Mouse (Mus musculus) hindbrain, embryonic 14.5 days (tissue): ENCODE measurements around the gene Prkca. TPM values are rescaled to one million over a fixed set of nuclear protein-coding genes. Genes with fewer than 3 reads are reported as not detected.
A peak's percentile ranks its signal among the peaks of the same experiment; 100 is the strongest.

Experiments used
- ATAC-seq: fragments of 200-750 bp; cut with Nextera tagmentation; 2 replicates; pipeline ENCODE4 v1.8.0; 2017; ENCODE audit warnings: moderate number of reproducible peaks, mild to moderate bottlenecking, moderate TSS enrichment, moderate library complexity; ENCODE audit not compliant: low FRiP score
- DNase-seq: peaks from one replicate; pipeline ENCODE4 v3.0.0-alpha.2; 2015; ENCODE audit warnings: low spot score
- H3K27ac ChIP-seq: fragments of 300-500 bp; sonication (generic); 2 replicates; pipeline ENCODE4 v1.5.1; 2014; ENCODE audit warnings: mild to moderate bottlenecking, moderate library complexity
- H3K27me3 ChIP-seq: fragments of 300-500 bp; sonication (generic); 2 replicates; pipeline ENCODE4 v1.6.1; 2014; ENCODE audit warnings: mild to moderate bottlenecking, low read length, mixed read lengths; ENCODE audit not compliant: control insufficient read depth, insufficient read depth
- H3K36me3 ChIP-seq: fragments of 300-500 bp; sonication (generic); replicated peaks from 2 replicates; pipeline ENCODE4 v1.6.1; 2014; ENCODE audit not compliant: control insufficient read depth, insufficient read depth
- H3K4me1 ChIP-seq: fragments of 300-500 bp; sonication (generic); replicated peaks from 2 replicates; pipeline ENCODE4 v1.6.1; 2014; ENCODE audit warnings: antibody characterized with exemption, low read length, mixed read lengths; ENCODE audit not compliant: control insufficient read depth, insufficient read depth
- H3K4me2 ChIP-seq: fragments of 300-500 bp; sonication (generic); replicated peaks from 2 replicates; pipeline ENCODE4 v1.6.1; 2014; ENCODE audit warnings: mild to moderate bottlenecking, moderate library complexity
- H3K4me3 ChIP-seq: fragments of 300-500 bp; sonication (generic); replicated peaks from 2 replicates; pipeline ENCODE4 v1.5.1; 2014; ENCODE audit warnings: mild to moderate bottlenecking, low read length
- H3K9ac ChIP-seq: fragments of 300-500 bp; sonication (generic); 2 replicates; pipeline ENCODE4 v1.6.1; 2014
- H3K9me3 ChIP-seq: fragments of 300-500 bp; sonication (generic); 2 replicates; pipeline ENCODE4 v1.6.1; 2016; ENCODE audit warnings: low read length; ENCODE audit not compliant: control insufficient read depth
- WGBS: fragments of 180-500 bp; shearing (Covaris S2); extraction: QIAGEN DNeasy Blood & Tissue Kit; methylation state at CpG from one replicate; pipeline ENCODE4 v1.1.7; 2014; 5-methylcytosine and 5-hydroxymethylcytosine counted together
- polyA plus RNA-seq: library from polyadenylated mRNA; unstranded; fragments of >200 nt; fragmentation: Nextera tagmentation; extraction: Ambion mirVana; gene quantifications from 2 replicates; pipeline ENCODE4 v1.2.1, GENCODE M21; 2014

Prkca gene
- polyA plus RNA-seq: 9.1 and 9.7 TPM in 2 replicates

DNA sequence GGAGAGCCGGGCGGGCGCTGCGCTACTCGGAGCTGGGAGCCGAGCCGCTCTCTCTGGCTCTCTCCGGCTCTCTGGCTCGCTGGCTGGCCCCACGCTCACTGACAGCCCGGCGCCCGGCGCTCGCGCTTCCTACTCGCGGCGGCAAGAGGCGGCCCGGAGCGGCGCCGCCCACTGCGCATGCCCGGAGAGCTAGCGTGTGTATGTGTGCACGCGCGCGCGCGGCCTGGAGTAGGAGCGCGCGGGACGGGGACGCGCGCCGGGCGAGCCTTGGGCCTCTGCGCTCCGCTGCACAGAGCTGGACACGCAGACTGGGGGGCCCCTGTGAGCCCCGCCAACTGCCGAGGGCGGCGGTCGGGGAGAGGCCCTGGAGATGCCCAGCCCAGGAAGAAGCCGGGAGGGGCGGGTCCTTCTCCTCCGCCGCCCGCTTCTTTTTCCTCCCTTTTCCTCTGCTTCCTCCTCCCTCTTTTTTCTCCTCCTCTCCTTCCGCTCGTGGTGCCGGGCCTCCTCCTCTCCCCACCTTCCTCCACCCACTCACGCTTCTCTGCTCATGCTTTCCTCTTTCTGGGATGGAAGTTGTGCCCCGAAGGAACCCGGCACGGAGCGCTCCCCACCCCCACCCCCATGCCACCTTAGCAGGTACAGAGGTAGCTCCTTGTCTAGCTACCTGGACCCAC lies at the start of gene Prkca:
Gene Prkca, minus strand, starts transcription at position 140 of the 674 bp plus-strand sequence.
- H3K27me3 ChIP-seq: no peaks in the 10 kb centered on the region
- peak; percentile 95 for ATAC-seq
- no peaks in the 10 kb centered on the region for H3K9me3 ChIP-seq
- H3K27ac ChIP-seq: peak within 1 kb of the TSS; percentile 88
- peaks cover 14% of the 10 kb centered on the region for H3K4me1 ChIP-seq
- WGBS: under 1% methylated on average over 49 of the region's 63 CpGs
- H3K4me3 ChIP-seq: peak within 1 kb of the TSS; percentile 71
- H3K4me2 ChIP-seq: peak within 1 kb of the TSS; percentile 98
- peaks cover 6% of the 10 kb centered on the region; the same call in 1 of the 2 replicates for H3K36me3 ChIP-seq
- peak within 1 kb of the TSS; percentile 82 for H3K9ac ChIP-seq
- DNase-seq: peak; percentile 99

DNA sequence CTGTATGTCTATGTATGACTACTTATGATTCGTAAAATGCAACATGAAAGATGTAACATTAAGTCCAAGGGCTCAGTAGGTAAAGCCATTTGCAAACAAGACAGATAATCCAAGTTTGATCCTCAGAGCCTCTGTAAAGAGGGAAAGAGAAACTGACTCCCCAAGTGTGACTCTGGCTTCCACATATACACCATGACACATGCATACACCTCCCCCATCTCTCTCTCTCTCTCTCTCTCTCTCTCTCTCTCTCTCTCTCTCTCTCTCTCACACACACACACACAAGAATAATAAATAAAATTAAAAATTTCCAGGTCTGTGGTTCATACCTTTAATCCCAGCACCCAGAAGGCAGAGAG lies 41.9 kb upstream of the Prkca start:
- Histone ChIP-seq H3K27me3 (no peaks in the 10 kb centered on the region), H3K36me3 (no peaks in the 10 kb centered on the region), H3K27ac (no peak overlapping the region), H3K9ac (no peak overlapping the region), H3K4me2 (no peak overlapping the region), H3K9me3 (no peaks in the 10 kb centered on the region), H3K4me3 (no peak overlapping the region), H3K4me1 (peaks cover 6% of the 10 kb centered on the region)
- peak; percentile 14 for DNase-seq
- no peak for ATAC-seq
- WGBS: 95% methylated on average over 1 of the region's 1 CpGs

DNA sequence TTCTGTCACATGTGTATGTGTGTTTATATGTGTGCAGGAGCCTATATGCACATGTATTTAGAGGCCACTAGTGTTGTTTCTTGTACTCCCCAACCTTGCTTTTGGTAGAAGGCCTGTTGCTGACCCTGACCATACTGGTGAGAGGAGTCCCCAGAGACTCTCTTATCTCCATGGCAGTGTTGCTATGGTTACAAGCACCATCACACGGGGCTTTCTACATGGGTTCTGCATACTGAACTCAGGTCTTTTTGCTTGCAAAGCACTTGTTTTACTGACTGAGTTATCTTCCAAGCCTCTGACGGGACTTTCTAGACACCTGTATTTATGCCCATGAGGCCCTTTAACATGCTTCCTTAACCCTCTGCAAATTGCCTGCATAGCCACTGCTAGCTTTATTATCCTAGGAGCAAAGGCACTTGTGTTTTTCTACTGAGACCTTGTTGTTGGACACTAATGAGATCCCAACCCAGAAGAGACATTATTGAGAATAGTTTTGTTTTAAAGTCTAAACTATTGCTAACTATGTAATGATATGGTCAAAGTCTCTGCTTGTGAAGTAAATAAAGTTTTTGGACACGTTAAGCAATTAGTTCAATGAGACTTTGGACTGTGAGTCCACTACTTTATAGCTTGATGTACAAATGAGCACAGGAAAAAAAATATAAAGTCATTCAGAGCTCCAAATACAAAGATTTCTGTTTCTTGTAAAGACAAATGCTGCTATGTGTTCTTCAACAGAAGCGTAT lies 41.4 kb upstream of the Prkca start:
- Histone ChIP-seq H3K4me3 (no peak overlapping the region), H3K36me3 (no peaks in the 10 kb centered on the region), H3K9ac (no peak overlapping the region), H3K27ac (no peak overlapping the region), H3K9me3 (no peaks in the 10 kb centered on the region), H3K27me3 (no peaks in the 10 kb centered on the region), H3K4me2 (no peak overlapping the region), H3K4me1 (peaks cover 6% of the 10 kb centered on the region)
- DNase-seq (peak; percentile 25), ATAC-seq (no peak)
- 48% methylated on average over 4 of the region's 4 CpGs for WGBS

DNA sequence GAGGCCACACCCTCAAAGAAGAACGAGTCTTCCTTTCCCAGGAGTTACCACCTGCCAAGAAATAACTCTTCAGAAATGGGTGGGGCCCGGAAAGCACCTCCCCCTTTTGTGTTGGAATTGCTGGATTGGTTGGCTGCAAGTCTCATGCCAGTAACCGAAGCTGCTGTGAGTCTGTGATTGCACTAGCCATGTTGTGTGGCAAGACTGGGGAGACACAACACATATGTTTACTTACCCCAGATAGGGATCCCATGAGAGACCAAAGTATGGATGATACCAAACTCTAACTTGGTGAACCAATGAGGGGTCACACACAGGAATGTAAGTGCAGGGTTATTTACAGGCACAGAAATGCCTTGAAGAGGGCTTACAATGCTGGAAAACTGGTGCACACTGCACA lies 38.9 kb upstream of the Prkca start:
- peaks cover 10% of the 10 kb centered on the region for H3K4me1 ChIP-seq
- ATAC-seq: no peak
- no peak overlapping the region for H3K4me3 ChIP-seq
- no peaks in the 10 kb centered on the region for H3K36me3 ChIP-seq
- H3K27me3 ChIP-seq: no peaks in the 10 kb centered on the region
- no peak overlapping the region for H3K27ac ChIP-seq
- H3K9ac ChIP-seq: no peak overlapping the region
- no peak for DNase-seq
- no peaks in the 10 kb centered on the region for H3K9me3 ChIP-seq
- 86% methylated on average over 3 of the region's 3 CpGs for WGBS
- H3K4me2 ChIP-seq: no peak overlapping the region

DNA sequence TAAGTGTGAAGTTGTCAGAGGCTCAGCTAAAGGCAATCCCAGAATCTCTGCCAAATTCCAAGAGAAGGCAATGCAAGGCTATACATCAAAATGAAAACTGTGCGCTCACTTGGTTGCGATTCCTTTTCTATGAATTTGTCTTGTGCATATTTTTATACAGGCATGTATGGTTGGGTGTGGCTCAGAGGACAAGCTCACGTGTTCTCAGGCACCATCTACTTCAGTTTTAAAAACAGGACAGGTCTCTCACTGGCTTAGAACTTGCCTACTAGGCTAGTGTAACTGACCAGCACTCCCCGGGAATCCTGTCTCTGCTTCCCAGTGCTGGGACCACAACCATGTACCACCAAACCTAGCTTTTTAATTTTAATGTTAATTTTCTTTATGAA lies 34.6 kb upstream of the Prkca start:
- Histone ChIP-seq H3K9me3 (no peaks in the 10 kb centered on the region), H3K9ac (no peak overlapping the region), H3K4me1 (peaks cover 6% of the 10 kb centered on the region; the same call in 1 of the 2 replicates), H3K27ac (no peak overlapping the region), H3K4me2 (no peak overlapping the region), H3K4me3 (no peak overlapping the region), H3K27me3 (no peaks in the 10 kb centered on the region), H3K36me3 (no peaks in the 10 kb centered on the region)
- WGBS: 87% methylated on average over 4 of the region's 4 CpGs
- DNase-seq: no peak
- ATAC-seq: no peak

DNA sequence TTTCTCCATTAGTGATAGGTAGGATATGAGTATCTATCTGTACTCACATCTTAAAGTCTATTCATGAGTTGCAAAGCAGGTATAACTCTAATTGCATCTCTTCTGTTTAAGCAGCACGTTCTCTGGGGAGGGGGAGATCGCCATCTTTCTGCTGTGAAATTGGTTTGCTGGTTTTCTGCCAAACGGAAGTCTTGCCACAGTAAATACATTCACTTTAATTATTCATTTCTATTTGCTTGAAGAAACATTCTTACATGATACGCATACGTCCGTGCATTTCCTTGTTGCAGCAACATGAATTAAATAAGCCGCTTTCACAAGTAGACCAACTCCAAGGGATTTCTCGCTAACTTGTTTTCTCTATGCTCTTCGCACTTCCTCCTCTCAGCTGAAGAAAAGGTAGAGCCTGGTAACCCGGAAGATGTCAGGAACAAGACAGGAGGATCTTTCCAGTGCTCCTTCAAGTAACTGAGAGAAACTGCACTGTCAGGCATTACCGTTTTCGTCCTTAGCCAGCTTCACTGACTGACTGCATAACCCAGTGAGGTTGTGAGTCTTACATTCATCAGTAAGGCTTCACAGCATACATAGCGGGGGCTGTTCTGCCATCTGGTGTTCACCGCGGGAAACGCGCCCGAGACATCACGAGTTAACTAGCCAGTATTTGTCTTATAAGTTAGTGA lies 34.1 kb upstream of the Prkca start:
- no peaks in the 10 kb centered on the region for H3K36me3 ChIP-seq
- H3K4me2 ChIP-seq: no peak overlapping the region
- no peaks in the 10 kb centered on the region for H3K9me3 ChIP-seq
- DNase-seq: peak; percentile 93
- WGBS: 34% methylated on average over 19 of the region's 19 CpGs
- ATAC-seq: peak; percentile 79
- H3K4me3 ChIP-seq: no peak overlapping the region
- H3K27ac ChIP-seq: no peak overlapping the region
- H3K9ac ChIP-seq: no peak overlapping the region
- H3K4me1 ChIP-seq: peaks cover 6% of the 10 kb centered on the region; the same call in 1 of the 2 replicates
- H3K27me3 ChIP-seq: no peaks in the 10 kb centered on the region

DNA sequence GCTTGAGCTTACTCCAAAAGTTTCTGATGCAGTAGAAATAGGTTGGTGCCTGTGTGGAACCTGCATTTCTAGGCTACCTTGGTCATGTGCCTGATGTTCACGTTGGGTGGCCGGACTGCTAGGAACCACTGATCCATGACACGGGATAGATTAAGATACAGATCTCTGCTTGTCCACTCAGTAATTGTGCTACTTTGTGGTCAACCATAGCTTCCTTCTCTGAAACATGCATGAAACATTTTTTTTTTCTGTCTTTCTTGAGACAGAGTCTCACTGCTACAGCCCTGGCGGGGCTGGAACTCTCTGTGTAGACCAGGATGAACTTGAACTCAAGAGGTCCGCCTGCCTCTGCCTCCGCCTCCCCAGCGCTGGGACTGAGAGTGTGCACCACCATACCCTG lies 33.1 kb upstream of the Prkca start:
- Histone ChIP-seq H3K27me3 (no peaks in the 10 kb centered on the region), H3K36me3 (no peaks in the 10 kb centered on the region), H3K27ac (no peak overlapping the region), H3K4me2 (no peak overlapping the region), H3K4me1 (peaks cover 6% of the 10 kb centered on the region; the same call in 1 of the 2 replicates), H3K9ac (no peak overlapping the region), H3K4me3 (no peak overlapping the region), H3K9me3 (no peaks in the 10 kb centered on the region)
- 91% methylated on average over 7 of the region's 7 CpGs for WGBS
- ATAC-seq (no peak), DNase-seq (no peak)

DNA sequence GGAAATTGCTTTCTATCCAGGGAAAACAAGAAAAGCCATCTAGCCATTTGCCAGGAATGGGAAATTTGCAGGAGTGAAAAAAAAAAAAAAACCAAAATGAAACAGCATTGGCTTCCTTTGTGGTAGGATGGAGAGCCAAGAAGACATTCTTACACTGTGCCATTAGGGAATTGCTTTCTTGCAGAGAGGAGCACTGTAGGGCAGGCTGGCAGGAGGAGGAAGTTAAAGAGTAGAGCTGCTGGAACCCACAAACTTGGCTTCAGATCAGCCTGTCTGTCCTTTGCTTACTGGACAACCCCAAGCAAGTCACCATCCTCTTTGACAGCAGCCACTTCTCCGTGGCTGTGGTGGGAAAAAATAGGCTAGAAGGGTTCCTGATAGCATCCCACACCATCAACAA lies 23.3 kb upstream of the Prkca start:
- Histone ChIP-seq H3K9ac (no peak overlapping the region), H3K27me3 (no peaks in the 10 kb centered on the region), H3K4me1 (no peaks in the 10 kb centered on the region), H3K27ac (no peak overlapping the region), H3K4me3 (no peak overlapping the region), H3K36me3 (no peaks in the 10 kb centered on the region), H3K4me2 (no peak overlapping the region), H3K9me3 (no peaks in the 10 kb centered on the region)
- DNase-seq (no peak), ATAC-seq (no peak)
- 83% methylated on average over 1 of the region's 1 CpGs for WGBS

DNA sequence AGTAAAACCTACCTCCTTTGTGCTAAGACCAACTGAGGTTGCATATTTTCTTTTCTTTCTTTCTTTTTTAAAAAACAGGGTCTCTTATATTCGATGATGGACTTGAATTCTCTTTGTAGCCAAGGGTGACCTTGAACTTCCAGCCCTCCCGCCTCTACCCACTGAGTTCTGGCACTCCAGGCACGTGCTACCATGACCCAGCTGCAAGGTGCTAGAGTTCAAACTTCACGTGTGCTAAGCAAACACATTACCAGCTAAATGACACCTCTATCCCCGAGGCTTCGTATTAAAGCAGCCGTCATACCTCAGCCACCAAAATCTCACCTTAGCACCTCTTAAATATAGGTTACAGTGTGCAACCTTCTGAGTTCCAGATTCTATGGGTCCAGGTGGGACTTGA lies 21.9 kb upstream of the Prkca start:
- H3K27ac ChIP-seq: no peak overlapping the region
- no peak for DNase-seq
- no peaks in the 10 kb centered on the region for H3K9me3 ChIP-seq
- no peak overlapping the region for H3K4me3 ChIP-seq
- no peak overlapping the region for H3K4me2 ChIP-seq
- 77% methylated on average over 7 of the region's 7 CpGs for WGBS
- H3K4me1 ChIP-seq: no peaks in the 10 kb centered on the region
- ATAC-seq: no peak
- no peak overlapping the region for H3K9ac ChIP-seq
- H3K27me3 ChIP-seq: no peaks in the 10 kb centered on the region
- no peaks in the 10 kb centered on the region for H3K36me3 ChIP-seq
